Mouse (Mus musculus) gastrocnemius, postnatal 14 days (tissue): ENCODE data around the gene Rad51b. TPM values are rescaled to one million over a fixed set of nuclear protein-coding genes. Genes with fewer than 3 reads are reported as not detected.

Source experiments
- DNase-seq: peaks from one replicate; pipeline ENCODE4 v3.0.0; 2021; ENCODE audit warnings: mixed read lengths
- intact Hi-C: fragments of 180-260 bp; cut with DNase I; formaldehyde crosslinking; loops from one replicate; pipeline ENCODE4 v1.15.1; 2025; ENCODE audit warnings: low total_unique reads
- total RNA-seq, 2 experiments: library from RNA; stranded (reverse); gene quantifications; 2 replicates each; pipeline ENCODE4 v1.2.3; 2021

The Rad51b gene
- total RNA-seq, 2 experiments from 2014 or later = 0.80 to 0.92 TPM

- no peak for DNase-seq
- intact Hi-C loops = no loop called here
These were observed 432.9 kb downstream of the Rad51b start for GRCm38 (mm10) chr12:79729926-79730506.

GRCm38 (mm10) chr12:79731905-79732304, 434.8 kb downstream of the Rad51b start:
- no peak for DNase-seq
- intact Hi-C loops = no loop called here

DNA sequence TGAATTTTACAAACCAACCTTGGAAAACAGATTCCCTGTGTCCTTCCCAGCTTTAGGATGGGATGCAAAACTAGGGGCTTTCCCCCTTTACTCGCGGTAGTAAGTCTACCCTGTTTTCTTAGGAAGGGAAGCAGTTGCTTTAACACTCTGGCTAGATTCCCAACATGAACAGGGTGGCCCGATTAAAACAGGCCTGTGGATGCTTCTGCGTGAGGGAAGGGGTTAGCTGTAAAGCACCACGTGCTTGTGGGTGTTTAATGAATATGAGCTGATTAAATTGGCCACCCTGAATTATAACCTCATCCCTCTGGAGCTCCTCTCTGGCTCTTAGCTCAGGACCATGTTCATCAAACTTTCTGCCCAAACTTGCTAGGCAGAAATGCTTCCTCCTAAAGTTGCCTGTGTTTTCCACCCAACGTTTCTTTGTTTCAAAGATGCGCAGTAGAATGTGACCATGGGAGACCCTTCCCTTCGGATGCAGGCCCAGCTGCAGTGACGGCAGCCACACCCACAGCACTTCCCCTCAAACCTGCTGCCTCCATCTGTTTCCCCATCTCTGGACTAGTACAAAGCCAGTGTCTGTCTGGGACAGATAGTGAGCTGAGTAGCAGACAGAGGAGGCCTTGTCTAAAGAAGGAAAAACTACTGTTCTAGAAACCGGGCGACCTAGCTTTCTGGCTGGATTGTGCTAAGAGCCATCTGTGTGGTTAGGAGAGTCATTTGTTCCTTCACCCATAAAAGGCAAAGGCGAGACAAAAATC, 435.5 kb downstream of the Rad51b start:
- no peak for DNase-seq
- intact Hi-C loops = no loop called here

DNA sequence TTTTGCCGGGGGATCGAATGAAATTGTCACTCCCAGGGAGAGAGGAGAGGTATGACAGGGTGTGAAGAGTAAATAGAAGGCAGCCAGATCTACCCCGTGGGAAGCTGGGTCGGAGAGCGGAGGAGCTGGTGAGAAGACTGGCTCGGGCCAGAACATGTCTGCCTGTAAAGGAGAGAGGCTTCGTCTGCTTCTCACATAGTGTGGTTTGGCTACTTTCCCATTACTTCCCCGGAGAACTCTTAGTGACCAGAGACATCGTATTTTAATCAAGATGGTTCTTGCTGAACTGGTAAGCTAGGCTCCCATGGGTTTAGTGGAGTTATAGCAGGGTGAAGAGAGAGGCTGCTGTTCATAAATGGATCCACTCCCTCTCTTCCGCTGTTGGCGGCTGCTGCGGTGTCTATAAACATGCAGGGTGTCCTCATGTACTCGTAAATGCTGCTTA, 438.3 kb downstream of the Rad51b start:
- DNase-seq = no peak
- intact Hi-C loops = no loop called here

DNA sequence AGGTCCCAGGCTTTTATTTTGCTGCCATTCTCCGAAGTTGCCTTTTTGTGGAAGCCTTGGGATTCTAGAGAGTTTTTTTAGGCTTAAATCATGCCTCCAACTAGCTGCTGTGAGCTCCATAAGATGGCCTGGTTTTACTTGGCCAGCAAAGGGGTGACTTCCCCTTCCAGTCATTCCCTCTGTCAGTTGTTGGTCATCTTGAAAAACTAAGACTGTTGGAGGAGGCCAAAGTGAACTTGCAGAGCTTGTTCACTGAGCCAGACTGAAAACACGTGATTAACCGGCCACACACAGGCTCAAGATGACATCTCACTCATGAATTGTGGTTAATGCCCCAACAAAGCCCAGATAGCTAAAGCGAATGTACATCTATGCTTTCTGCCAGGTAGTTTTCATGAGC, 438.8 kb downstream of the Rad51b start:
- DNase-seq = no peak
- intact Hi-C loops = no loop called here

DNA sequence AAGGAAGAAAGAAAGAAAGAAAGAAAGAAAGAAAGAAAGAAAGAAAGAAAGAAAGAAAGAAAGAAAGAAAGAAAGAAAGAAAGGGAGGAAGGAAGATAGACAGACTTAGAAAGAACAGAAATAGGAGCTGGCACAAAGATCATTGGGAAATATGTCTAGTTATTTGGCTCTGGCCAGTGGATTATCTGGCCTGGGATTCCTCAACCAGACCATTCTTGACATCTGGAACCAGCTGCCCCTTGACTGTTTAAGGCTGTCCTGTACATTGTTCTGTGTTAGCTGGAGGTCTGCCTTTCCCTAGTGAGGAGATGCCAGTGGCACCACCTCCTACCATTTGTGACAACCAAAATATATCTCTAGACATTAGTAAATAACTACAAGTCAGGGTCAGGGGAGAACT, 441.6 kb downstream of the Rad51b start:
- no peak for DNase-seq
- intact Hi-C loops = no loop called here

DNA sequence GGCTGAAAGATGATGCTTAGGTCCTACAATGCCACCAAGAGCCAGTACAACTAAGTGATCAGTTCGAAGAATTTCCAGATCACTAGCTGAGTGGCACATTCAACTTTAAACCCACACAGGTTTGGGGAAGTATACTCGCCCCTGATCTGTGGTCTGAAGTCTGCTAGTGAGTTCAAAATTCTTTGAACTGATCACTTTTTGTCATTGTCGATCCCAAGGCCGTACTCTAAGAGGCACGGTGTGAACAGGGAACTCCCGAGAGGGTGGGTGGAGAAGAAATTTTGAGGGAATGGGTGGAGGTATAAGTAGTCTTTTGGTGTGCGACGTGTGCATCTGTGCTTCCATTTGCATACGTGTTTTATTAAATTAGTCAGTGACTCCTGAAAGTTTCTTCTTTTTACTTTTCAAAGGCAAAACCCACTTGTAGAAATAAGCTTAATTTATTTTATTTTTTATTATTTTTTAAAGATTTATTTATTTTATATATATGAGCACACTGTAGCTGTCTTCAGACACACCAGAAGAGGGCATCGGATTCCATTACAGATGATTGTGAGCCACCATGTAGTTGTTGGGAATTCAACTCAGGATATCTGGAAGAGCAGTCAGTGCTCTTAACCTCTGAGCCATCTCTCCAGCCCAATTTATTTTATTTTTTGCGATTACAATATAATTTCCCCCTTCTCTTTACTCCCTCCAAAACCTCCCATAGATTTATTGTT, 443.0 kb downstream of the Rad51b start:
- DNase-seq = no peak
- intact Hi-C loops = no loop called here

DNA sequence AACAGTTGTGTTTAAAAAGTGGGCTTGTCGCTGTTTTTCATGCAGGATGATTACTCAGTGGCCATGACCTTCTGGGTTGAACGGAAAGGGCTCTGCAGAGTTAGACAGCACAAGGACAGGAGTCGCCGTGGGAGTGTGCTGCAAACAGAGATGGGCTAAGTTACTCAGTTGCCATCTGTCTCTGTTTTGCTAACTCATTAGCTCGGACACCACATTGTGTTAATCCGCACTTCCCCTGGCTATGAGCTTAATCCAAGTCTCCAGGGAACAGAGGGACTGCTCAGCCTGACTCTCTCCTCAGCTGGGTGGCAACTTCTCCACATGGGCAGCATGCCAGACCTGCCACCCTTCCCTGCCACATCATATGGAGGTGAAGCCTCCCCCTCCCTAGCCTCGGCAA, 445.1 kb downstream of the Rad51b start:
- intact Hi-C loops = no loop called here
- no peak for DNase-seq

GRCm38 (mm10) chr12:79744131-79744530, 447.0 kb downstream of the Rad51b start:
- intact Hi-C loops = no loop called here
- no peak for DNase-seq

GRCm38 (mm10) chr12:79745225-79745624, 448.1 kb downstream of the Rad51b start:
- no peak for DNase-seq
- intact Hi-C loops = no loop called here

GRCm38 (mm10) chr12:79745845-79746510, 448.9 kb downstream of the Rad51b start:
- DNase-seq = no peak
- intact Hi-C loops = no loop called here

- DNase-seq = no peak
- intact Hi-C loops = no loop called here
These were observed 450.5 kb downstream of the Rad51b start for GRCm38 (mm10) chr12:79747541-79747940.

- intact Hi-C loops = no loop called here
These were observed 451.8 kb downstream of the Rad51b start for GRCm38 (mm10) chr12:79748862-79749261.

GRCm38 (mm10) chr12:79750253-79751125, 453.4 kb downstream of the Rad51b start:
- peak; percentile 54 for DNase-seq
- intact Hi-C loops = loop anchor here (10.0 kb wide), 1 partner anchor 374 kb away; no protein-coding TSS in a partner anchor

More at GRCm38 (mm10) chr12:79748862-79749261, 451.8 kb downstream of the Rad51b start:
- peak; percentile 53 for DNase-seq

DNA sequence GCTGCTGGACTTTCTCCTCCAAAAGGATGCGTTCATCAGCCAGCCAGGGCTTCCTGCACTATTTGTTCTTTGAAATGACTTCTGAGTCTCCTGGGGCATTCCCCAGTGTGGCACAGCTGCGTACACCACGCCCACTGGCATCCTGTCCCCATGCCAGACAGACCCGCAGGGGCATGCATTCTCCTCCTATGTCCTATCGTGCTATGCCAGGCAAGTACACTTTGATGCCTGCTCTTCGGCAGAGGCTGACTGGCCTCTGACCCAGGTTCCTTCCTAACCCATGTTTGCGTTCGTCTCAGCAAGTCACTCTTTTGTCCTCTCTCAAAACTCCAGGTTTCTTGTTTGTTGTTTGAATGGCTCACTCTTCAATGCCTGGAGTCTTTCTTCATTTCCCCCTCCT, 454.7 kb downstream of the Rad51b start:
- peak; percentile 38 for DNase-seq
- intact Hi-C loops = loop anchor here (10.0 kb wide), 1 partner anchor 373 kb away; no protein-coding TSS in a partner anchor

GRCm38 (mm10) chr12:79752189-79752588, 455.1 kb downstream of the Rad51b start:
- no peak for DNase-seq
- intact Hi-C loops = loop anchor here (10.0 kb wide), 1 partner anchor 373 kb away; no protein-coding TSS in a partner anchor

- intact Hi-C loops = loop anchor here (10.0 kb wide), 1 partner anchor 369 kb away; no protein-coding TSS in a partner anchor
- DNase-seq = no peak
These were observed 458.5 kb downstream of the Rad51b start for GRCm38 (mm10) chr12:79755617-79756016.

DNA sequence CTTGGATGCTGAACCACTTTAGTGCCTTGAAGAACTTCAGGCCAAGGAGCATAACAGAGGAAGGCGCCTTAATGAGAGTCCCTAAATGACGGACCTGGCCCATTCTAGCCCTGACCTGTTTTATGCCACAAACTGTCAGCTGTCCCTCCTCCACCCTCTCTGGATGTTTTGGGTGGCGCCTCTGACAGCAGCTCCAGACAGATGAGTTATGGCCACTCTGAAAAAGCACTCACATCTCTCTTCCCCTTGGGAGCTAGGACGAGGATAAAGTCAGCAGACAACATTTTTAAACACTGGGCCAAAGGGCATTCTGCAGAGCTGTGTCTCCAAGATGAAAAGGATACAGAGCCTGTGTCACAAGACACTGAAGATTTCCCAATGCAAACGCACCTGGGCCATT, 459.3 kb downstream of the Rad51b start:
- intact Hi-C loops = loop anchor here (10.0 kb wide), 1 partner anchor 368 kb away; no protein-coding TSS in a partner anchor
- DNase-seq = no peak

DNA sequence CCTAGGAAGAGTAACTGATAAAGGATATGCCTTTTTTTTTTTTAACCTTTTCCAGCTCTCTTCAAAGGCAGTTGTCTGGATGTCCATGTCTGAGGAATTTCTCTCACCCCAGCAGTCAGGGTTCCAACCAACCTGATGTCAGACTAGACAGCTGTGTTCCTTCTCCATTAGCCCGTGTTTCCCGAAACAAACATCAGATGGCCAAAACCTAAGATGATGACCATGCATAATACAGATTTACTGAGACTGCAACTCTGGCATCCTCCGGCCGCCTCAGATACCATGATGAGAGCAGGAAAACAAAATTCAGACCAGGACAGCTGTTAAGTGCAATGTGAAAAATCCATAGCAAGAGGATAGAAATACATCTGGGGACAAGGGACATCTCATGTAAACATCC, 460.7 kb downstream of the Rad51b start:
- intact Hi-C loops = loop anchor here (10.0 kb wide), 1 partner anchor 367 kb away; no protein-coding TSS in a partner anchor
- DNase-seq = no peak
